Mouse (Mus musculus): Measurements from ENCODE around the gene Fam53b.

DNA sequence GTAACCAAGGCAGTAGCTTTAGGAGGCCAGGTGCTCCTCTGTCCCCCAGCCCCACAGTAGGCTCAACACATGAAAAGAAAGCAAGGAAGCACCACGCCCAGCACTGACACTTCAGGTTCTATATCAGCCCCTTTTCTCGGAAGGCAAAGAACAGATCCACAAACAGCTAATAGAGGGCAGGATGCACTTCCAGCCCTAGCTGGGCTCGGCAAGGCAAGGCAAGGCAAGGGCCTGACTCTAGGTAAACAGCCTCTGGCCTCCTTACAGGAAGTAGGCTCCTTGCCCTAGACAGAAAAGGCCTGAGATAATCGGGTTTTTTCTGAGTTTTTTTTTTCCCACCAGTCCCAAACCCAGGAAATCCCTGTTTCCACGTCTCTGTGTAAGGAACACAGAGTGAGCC, 124.0 kb downstream of the Fam53b start:
- TF ChIP-seq E2F4 (IDR thresholded peaks at IDR 0.05; ENCODE audit: insufficient read depth) = no peak
- no peak for TF ChIP-seq POLR2AphosphoS2 (IDR thresholded peaks at IDR 0.05; ENCODE audit: insufficient read length, low read depth)
- TF ChIP-seq POLR2A (IDR thresholded peaks at IDR 0.05; ENCODE audit: insufficient read length, low read depth) = no peak
- TF ChIP-seq TCF3 (IDR thresholded peaks at IDR 0.05; ENCODE audit: insufficient read length, low read depth) = no peak
- TF ChIP-seq USF1 (IDR thresholded peaks at IDR 0.05; ENCODE audit: low read depth) = no peak
- no peak for TF ChIP-seq TCF12 (IDR thresholded peaks at IDR 0.05; ENCODE audit: insufficient read depth, poor library complexity, severe bottlenecking)
- TF ChIP-seq CEBPB (IDR thresholded peaks at IDR 0.05; ENCODE audit: insufficient read depth, poor library complexity, severe bottlenecking) = no peak
